Mouse (Mus musculus) testis, adult 2 months (tissue): ENCODE results near the gene Foxo1. TPM values are rescaled to one million over a fixed set of nuclear protein-coding genes. Genes with fewer than 3 reads are reported as not detected.

Source experiments
- H3K27ac ChIP-seq: fragments of 200-500 bp; 2 replicates; pipeline ENCODE4 v1.5.1; 2012; ENCODE audit warnings: low read depth, low read length; ENCODE audit not compliant: control insufficient read depth, insufficient read depth
- H3K27me3 ChIP-seq: fragments of 200-500 bp; 2 replicates; pipeline ENCODE4 v1.6.1; 2012; ENCODE audit warnings: mild to moderate bottlenecking, low read length, moderate library complexity; ENCODE audit not compliant: control insufficient read depth, insufficient read depth
- H3K36me3 ChIP-seq: fragments of 200-500 bp; 2 replicates; pipeline ENCODE4 v1.6.1; 2012; ENCODE audit warnings: mild to moderate bottlenecking, low read length; ENCODE audit not compliant: control insufficient read depth, insufficient read depth
- H3K4me1 ChIP-seq: fragments of 200-500 bp; 2 replicates; pipeline ENCODE4 v1.6.1; 2012; ENCODE audit warnings: low read length; ENCODE audit not compliant: control insufficient read depth, insufficient read depth
- H3K4me3 ChIP-seq: fragments of 200-500 bp; 2 replicates; pipeline ENCODE4 v1.5.1; 2012; ENCODE audit warnings: low read depth, mild to moderate bottlenecking, low read length, moderate library complexity, mixed read lengths; ENCODE audit not compliant: control insufficient read depth
- CTCF ChIP-seq: fragments of 200-500 bp; IDR thresholded peaks from 2 replicates; pipeline ENCODE4 v1.5.1; 2012; ENCODE audit warnings: low read depth, mild to moderate bottlenecking, inconsistent platforms, low read length, moderate library complexity; ENCODE audit not compliant: control insufficient read depth, insufficient read depth, insufficient replicate concordance
- POLR2A ChIP-seq: fragments of 200-500 bp; IDR thresholded peaks from 2 replicates; pipeline ENCODE4 v1.6.1; 2012; ENCODE audit warnings: low read depth, mild to moderate bottlenecking, inconsistent platforms, low read length, moderate library complexity; ENCODE audit not compliant: control insufficient read depth
- polyA plus RNA-seq: library from polyadenylated mRNA; depleted of rRNA; stranded (reverse); fragments of >200 nt; gene quantifications from 2 replicates; pipeline ENCODE4 v1.2.3, GENCODE M21; 2012

Gene Foxo1
- polyA plus RNA-seq, 1 experiment, result 2.2 TPM

- Histone ChIP-seq H3K4me1 (no peaks in the 10 kb centered on the region), H3K27me3 (no peaks in the 10 kb centered on the region), H3K27ac (no peak overlapping the region), H3K36me3 (no peaks in the 10 kb centered on the region), H3K4me3 (no peak overlapping the region)
- TF ChIP-seq CTCF (no peak), POLR2A (no peak)
These were observed 12.5 kb downstream of the Foxo1 start for GRCm38 (mm10) chr3:52280681-52281080.

DNA sequence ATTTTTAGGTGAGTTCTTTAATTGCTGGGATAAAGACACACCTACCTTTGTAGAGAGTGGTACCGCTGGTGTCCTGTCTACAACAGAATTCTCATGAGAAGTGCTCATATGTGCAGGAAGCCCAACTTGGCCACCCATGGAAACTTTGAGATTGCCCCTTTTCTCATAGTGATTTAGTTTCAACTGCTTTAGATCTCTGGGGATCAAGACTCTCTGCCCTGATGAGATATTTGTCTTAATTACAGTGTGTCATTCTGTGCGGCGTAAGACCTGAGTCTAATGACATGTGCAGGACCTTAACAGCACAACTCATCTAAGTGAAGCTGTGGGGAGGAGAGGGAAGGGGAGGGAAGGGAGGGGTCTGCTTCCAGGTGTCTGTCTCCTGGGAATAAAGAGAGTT lies 13.7 kb downstream of the Foxo1 start:
- H3K4me1 ChIP-seq, result no peaks in the 10 kb centered on the region
- H3K36me3 ChIP-seq, result no peaks in the 10 kb centered on the region
- TF ChIP-seq POLR2A, result no peak
- no peak for TF ChIP-seq CTCF
- H3K27me3 ChIP-seq, result no peaks in the 10 kb centered on the region
- H3K27ac ChIP-seq, result no peak overlapping the region
- no peak overlapping the region for H3K4me3 ChIP-seq

- no peak overlapping the region for H3K27ac ChIP-seq
- no peak overlapping the region for H3K4me3 ChIP-seq
- TF ChIP-seq POLR2A (no peak), CTCF (no peak)
- H3K4me1 ChIP-seq, result no peaks in the 10 kb centered on the region
- H3K36me3 ChIP-seq, result no peaks in the 10 kb centered on the region
- no peaks in the 10 kb centered on the region for H3K27me3 ChIP-seq
These were observed 14.2 kb downstream of the Foxo1 start for GRCm38 (mm10) chr3:52282369-52282768.

DNA sequence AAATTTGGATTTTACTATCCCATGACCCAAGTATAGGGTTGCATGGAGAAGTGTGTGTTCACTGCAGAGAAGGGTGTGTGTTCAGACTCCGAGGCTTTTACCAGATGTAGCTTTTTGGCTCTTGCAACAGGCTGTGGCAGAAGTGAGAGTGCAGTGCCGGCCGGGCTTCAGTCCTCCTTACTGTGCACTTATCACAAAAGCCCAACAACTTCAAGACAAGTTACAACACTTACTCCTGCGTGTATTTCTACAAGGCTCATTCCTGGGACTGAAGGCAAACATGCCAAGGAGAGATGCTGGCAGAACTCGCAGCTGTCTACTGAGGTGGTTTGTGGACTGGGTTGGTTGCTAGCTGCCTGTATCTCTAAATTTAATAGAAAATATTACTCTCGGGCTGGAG lies 15.4 kb downstream of the Foxo1 start:
- no peaks in the 10 kb centered on the region for H3K36me3 ChIP-seq
- H3K27me3 ChIP-seq, result no peaks in the 10 kb centered on the region
- no peak for TF ChIP-seq POLR2A
- no peak for TF ChIP-seq CTCF
- H3K4me3 ChIP-seq, result no peak overlapping the region
- no peak overlapping the region for H3K27ac ChIP-seq
- no peaks in the 10 kb centered on the region for H3K4me1 ChIP-seq

- Histone ChIP-seq H3K27ac (no peak overlapping the region), H3K4me1 (no peaks in the 10 kb centered on the region), H3K36me3 (no peaks in the 10 kb centered on the region), H3K4me3 (no peak overlapping the region), H3K27me3 (no peaks in the 10 kb centered on the region)
- TF ChIP-seq POLR2A, result no peak
- TF ChIP-seq CTCF, result no peak
These were observed 22.7 kb downstream of the Foxo1 start for GRCm38 (mm10) chr3:52290811-52291210.

- Histone ChIP-seq H3K27me3 (no peaks in the 10 kb centered on the region), H3K27ac (no peak overlapping the region), H3K36me3 (no peaks in the 10 kb centered on the region), H3K4me3 (no peak overlapping the region), H3K4me1 (no peaks in the 10 kb centered on the region)
- no peak for TF ChIP-seq CTCF
- TF ChIP-seq POLR2A, result no peak
These were observed 24.4 kb downstream of the Foxo1 start for GRCm38 (mm10) chr3:52292498-52292897.

DNA sequence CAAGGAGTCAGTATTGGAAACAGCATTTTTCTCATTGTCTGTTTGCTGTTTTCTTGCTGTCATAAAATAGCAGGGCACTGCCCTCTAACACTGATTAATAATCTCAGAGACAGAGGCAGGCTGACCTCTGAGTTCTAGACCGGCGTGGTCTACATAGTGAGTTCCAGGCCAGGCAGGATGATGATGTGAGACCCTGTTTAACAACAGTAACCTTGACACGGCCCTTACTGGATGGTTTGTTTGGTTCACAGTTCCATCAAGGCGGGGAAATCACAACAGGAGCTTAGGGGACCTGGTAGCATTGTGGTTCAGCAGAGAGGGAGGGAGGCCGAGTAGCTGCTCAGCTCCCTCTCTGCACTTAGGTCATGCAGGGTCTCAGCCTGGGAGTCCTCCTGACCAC lies 25.8 kb downstream of the Foxo1 start:
- H3K4me1 ChIP-seq, result no peaks in the 10 kb centered on the region
- H3K27ac ChIP-seq, result no peak overlapping the region
- H3K27me3 ChIP-seq, result no peaks in the 10 kb centered on the region
- no peak for TF ChIP-seq CTCF
- TF ChIP-seq POLR2A, result no peak
- no peak overlapping the region for H3K4me3 ChIP-seq
- no peaks in the 10 kb centered on the region for H3K36me3 ChIP-seq

- TF ChIP-seq POLR2A (no peak), CTCF (no peak)
These were observed 27.6 kb downstream of the Foxo1 start for GRCm38 (mm10) chr3:52295688-52296087.

More at GRCm38 (mm10) chr3:52295688-52296087, 27.6 kb downstream of the Foxo1 start:
- H3K4me3 ChIP-seq, result no peak overlapping the region
- H3K27me3 ChIP-seq, result no peaks in the 10 kb centered on the region
- H3K27ac ChIP-seq, result no peak overlapping the region
- no peaks in the 10 kb centered on the region for H3K36me3 ChIP-seq
- H3K4me1 ChIP-seq, result no peaks in the 10 kb centered on the region
